Mouse (Mus musculus) sigmoid colon, adult 10 weeks (tissue): Measurements from ENCODE around the gene Hprt. TPM values are rescaled to one million over a fixed set of nuclear protein-coding genes. Genes with fewer than 3 reads are reported as not detected.

ENCODE experiments used
- polyA plus RNA-seq: library from polyadenylated mRNA; stranded (reverse); fragments of 350-450 nt; fragmentation: Illumina TruSeq; extraction: RNeasy Lipid Tissue Mini Kit (QIAGEN cat#74804); gene quantifications from one replicate; pipeline ENCODE4 v1.2.3, GENCODE M21; 2014; ENCODE audit warnings: low read depth, low replicate concordance

The Hprt gene
- polyA plus RNA-seq: 404 TPM

GRCm38 (mm10) chrX:52987905-52988783, at the start of gene Hprt:
Gene Hprt (plus strand): TSS chrX:52988137.

Other genes starting within 250 kb of the Hprt start
- gene Ccdc160, start 196.9 kb upstream of the Hprt start, polyA plus RNA-seq: 0.95 TPM
- gene Phf6, start 75.9 kb upstream of the Hprt start, polyA plus RNA-seq: 46.7 TPM